Mouse (Mus musculus): ENCODE results near the gene Nol10. TPM values are rescaled to one million over a fixed set of nuclear protein-coding genes. Genes with fewer than 3 reads are reported as not detected.

Nol10 gene
- polyA plus RNA-seq, 1 experiment = 25.5 TPM

DNA sequence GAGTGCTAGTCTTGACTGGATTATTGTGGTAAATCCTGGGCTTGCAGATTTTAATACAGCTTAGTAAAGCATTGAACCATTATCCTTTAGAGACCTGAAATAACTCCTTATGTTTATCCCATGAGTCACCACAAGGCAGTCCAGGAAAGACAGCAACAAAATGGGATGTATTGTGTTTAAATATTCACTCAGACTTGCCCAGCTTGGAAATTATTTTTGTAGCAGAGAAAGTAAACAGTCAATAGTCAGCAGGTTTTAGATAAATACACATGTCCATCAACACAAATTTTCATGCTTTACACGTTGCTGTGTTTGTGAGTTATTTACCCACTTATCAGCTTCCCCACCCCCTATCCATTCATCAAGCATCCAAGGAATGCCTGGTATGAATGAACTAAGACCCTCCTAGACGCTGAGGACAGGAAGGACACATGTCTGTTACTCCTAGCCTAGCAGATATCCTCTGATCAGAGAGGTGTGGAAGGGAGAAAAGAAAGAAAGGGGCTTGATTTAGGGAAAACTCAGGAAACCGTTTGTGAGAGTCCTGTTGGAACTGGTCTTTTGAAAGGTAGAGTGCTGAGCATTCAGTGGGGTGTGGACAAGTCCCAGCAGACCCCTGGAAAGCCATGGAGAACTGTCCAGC lies 72.0 kb downstream of the Nol10 start:
- no peak overlapping the region for H3K4me3 ChIP-seq (ENCODE audit: insufficient read depth, low read length)
- no peak overlapping the region for H3K27ac ChIP-seq (ENCODE audit: insufficient read depth, low read length)
- H3K4me1 ChIP-seq (ENCODE audit: control insufficient read depth, insufficient read depth, low read length) = peaks cover 8% of the 10 kb centered on the region
- TF ChIP-seq POLR2A (IDR thresholded peaks at IDR 0.05; ENCODE audit: low read depth, low read length) (no peak), CTCF (IDR thresholded peaks at IDR 0.05; ENCODE audit: borderline replicate concordance, insufficient read depth, low read length) (no peak)

- Histone ChIP-seq H3K4me1 (ENCODE audit: control insufficient read depth, insufficient read depth, low read length) (0 out of 2 replicates have a peak, but pooled peaks cover under 1% of the 10 kb centered on the region), H3K4me3 (ENCODE audit: insufficient read depth, low read length) (no peak overlapping the region), H3K27ac (ENCODE audit: insufficient read depth, low read length) (no peak overlapping the region)
- TF ChIP-seq POLR2A (IDR thresholded peaks at IDR 0.05; ENCODE audit: low read depth, low read length) (no peak), CTCF (IDR thresholded peaks at IDR 0.05; ENCODE audit: borderline replicate concordance, insufficient read depth, low read length) (no peak)
These were observed 77.3 kb downstream of the Nol10 start for GRCm38 (mm10) chr12:17425254-17426169.

DNA sequence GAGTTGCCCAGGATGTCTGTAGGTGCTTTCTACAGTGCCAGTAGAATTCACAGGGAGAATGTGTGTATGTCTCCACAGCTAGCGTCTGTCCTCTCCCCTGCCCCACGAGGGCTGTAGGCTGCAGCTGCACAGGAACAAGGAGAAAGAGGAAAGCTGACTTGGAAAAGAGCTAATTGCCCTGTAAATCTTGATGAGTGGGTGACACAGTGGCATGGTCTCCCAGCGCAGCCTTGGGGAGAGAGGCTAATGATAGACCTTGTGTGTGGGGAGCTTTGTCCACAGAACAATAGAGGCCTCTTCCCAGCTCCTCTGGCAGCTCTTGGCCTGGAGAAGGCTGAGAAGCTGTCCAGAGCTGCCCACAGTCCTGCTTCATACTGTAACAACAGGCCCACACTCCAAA lies 78.5 kb downstream of the Nol10 start:
- Histone ChIP-seq H3K4me1 (ENCODE audit: control insufficient read depth, insufficient read depth, low read length) (no peaks in the 10 kb centered on the region), H3K27ac (ENCODE audit: insufficient read depth, low read length) (no peak overlapping the region), H3K4me3 (ENCODE audit: insufficient read depth, low read length) (no peak overlapping the region)
- TF ChIP-seq CTCF (IDR thresholded peaks at IDR 0.05; ENCODE audit: borderline replicate concordance, insufficient read depth, low read length) (no peak), POLR2A (IDR thresholded peaks at IDR 0.05; ENCODE audit: low read depth, low read length) (no peak)

- no peaks in the 10 kb centered on the region for H3K4me1 ChIP-seq (ENCODE audit: control insufficient read depth, insufficient read depth, low read length)
- H3K4me3 ChIP-seq (ENCODE audit: insufficient read depth, low read length) = no peak overlapping the region
- H3K27ac ChIP-seq (ENCODE audit: insufficient read depth, low read length) = no peak overlapping the region
- TF ChIP-seq POLR2A (IDR thresholded peaks at IDR 0.05; ENCODE audit: low read depth, low read length) (no peak), CTCF (IDR thresholded peaks at IDR 0.05; ENCODE audit: borderline replicate concordance, insufficient read depth, low read length) (no peak)
These were observed 82.3 kb downstream of the Nol10 start for GRCm38 (mm10) chr12:17430578-17430977.

GRCm38 (mm10) chr12:17431166-17431565 lies 82.9 kb downstream of the Nol10 start:
- TF ChIP-seq POLR2A (IDR thresholded peaks at IDR 0.05; ENCODE audit: low read depth, low read length) (no peak), CTCF (IDR thresholded peaks at IDR 0.05; ENCODE audit: borderline replicate concordance, insufficient read depth, low read length) (no peak)
- Histone ChIP-seq H3K27ac (ENCODE audit: insufficient read depth, low read length) (no peak overlapping the region), H3K4me1 (ENCODE audit: control insufficient read depth, insufficient read depth, low read length) (no peaks in the 10 kb centered on the region), H3K4me3 (ENCODE audit: insufficient read depth, low read length) (no peak overlapping the region)

GRCm38 (mm10) chr12:17431812-17432332 lies 83.6 kb downstream of the Nol10 start:
- TF ChIP-seq CTCF (IDR thresholded peaks at IDR 0.05; ENCODE audit: borderline replicate concordance, insufficient read depth, low read length) (no peak), POLR2A (IDR thresholded peaks at IDR 0.05; ENCODE audit: low read depth, low read length) (no peak)
- no peak overlapping the region for H3K27ac ChIP-seq (ENCODE audit: insufficient read depth, low read length)
- H3K4me1 ChIP-seq (ENCODE audit: control insufficient read depth, insufficient read depth, low read length) = no peaks in the 10 kb centered on the region
- no peak overlapping the region for H3K4me3 ChIP-seq (ENCODE audit: insufficient read depth, low read length)

DNA sequence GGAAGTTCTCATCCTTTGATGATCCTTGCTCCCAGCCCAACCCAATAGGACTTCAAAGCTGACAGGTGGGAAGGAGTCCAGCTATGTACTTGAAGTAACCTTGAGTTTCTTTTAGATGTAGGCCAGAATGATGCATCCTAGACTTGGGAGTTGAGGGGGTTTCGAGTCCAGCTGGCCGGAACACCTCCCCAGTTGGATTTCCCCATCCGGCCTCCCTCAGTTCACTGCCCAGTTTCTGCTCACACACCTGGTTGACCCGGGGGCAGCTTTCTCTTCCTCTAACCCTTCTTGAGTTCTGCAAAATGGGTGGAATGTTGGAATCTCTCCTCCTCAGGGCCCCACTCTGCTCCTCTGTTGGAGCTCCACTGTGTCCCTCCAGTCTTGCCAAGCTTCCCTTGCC lies 85.5 kb downstream of the Nol10 start:
- Histone ChIP-seq H3K4me3 (ENCODE audit: insufficient read depth, low read length) (no peak overlapping the region), H3K27ac (ENCODE audit: insufficient read depth, low read length) (no peak overlapping the region), H3K4me1 (ENCODE audit: control insufficient read depth, insufficient read depth, low read length) (no peaks in the 10 kb centered on the region)
- TF ChIP-seq POLR2A (IDR thresholded peaks at IDR 0.05; ENCODE audit: low read depth, low read length) = no peak
- no peak for TF ChIP-seq CTCF (IDR thresholded peaks at IDR 0.05; ENCODE audit: borderline replicate concordance, insufficient read depth, low read length)

DNA sequence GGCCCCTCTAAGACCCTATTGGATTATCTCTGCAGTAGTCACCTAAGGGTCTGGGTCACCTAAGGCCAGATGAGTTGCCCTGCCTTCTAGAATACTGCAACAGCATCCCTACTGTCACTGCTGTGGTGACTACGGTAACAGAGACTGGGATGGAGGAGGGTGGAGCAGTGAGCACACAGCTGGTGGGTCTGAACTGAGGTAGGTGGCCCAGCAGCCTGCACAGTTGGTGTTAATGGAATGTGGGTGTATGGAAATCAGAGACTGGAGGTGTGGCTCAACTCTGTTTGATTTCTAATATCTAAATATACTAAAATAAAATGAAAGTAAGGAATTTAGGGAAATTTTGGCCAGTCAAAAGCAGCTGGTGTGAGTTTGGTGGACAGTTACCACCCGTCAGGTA lies 88.2 kb downstream of the Nol10 start:
- H3K27ac ChIP-seq (ENCODE audit: insufficient read depth, low read length) = no peak overlapping the region
- TF ChIP-seq CTCF (IDR thresholded peaks at IDR 0.05; ENCODE audit: borderline replicate concordance, insufficient read depth, low read length) (no peak), POLR2A (IDR thresholded peaks at IDR 0.05; ENCODE audit: low read depth, low read length) (no peak)
- no peak overlapping the region for H3K4me3 ChIP-seq (ENCODE audit: insufficient read depth, low read length)
- H3K4me1 ChIP-seq (ENCODE audit: control insufficient read depth, insufficient read depth, low read length) = 0 out of 2 replicates have a peak, but pooled peaks cover 2% of the 10 kb centered on the region

- H3K27ac ChIP-seq (ENCODE audit: insufficient read depth, low read length) = no peak overlapping the region
- no peak overlapping the region for H3K4me3 ChIP-seq (ENCODE audit: insufficient read depth, low read length)
- TF ChIP-seq CTCF (IDR thresholded peaks at IDR 0.05; ENCODE audit: borderline replicate concordance, insufficient read depth, low read length) = no peak
- no peak for TF ChIP-seq POLR2A (IDR thresholded peaks at IDR 0.05; ENCODE audit: low read depth, low read length)
- 0 out of 2 replicates have a peak, but pooled peaks cover 2% of the 10 kb centered on the region for H3K4me1 ChIP-seq (ENCODE audit: control insufficient read depth, insufficient read depth, low read length)
These were observed 92.0 kb downstream of the Nol10 start for GRCm38 (mm10) chr12:17440251-17440651.
